Mouse (Mus musculus) stomach, embryonic 14.5 days (tissue): ENCODE data around the gene Gtpbp8. TPM values are rescaled to one million over a fixed set of nuclear protein-coding genes. Genes with fewer than 3 reads are reported as not detected.

ENCODE experiments used
- ATAC-seq: fragments of 200-750 bp; cut with Nextera tagmentation; 2 replicates; pipeline ENCODE4 v1.8.0; 2017; ENCODE audit warnings: low read depth, moderate TSS enrichment; ENCODE audit not compliant: insufficient number of reproducible peaks, insufficient read depth, low FRiP score
- H3K27ac ChIP-seq: fragments of 300-500 bp; sonication (generic); 2 replicates; pipeline ENCODE4 v1.5.1; 2014; ENCODE audit warnings: mild to moderate bottlenecking, low read length, moderate library complexity, mixed read lengths
- H3K27me3 ChIP-seq: fragments of 300-500 bp; sonication (generic); 2 replicates; pipeline ENCODE4 v1.6.1; 2014; ENCODE audit warnings: low read length, control low read depth, mixed read lengths; ENCODE audit not compliant: control insufficient read depth, insufficient read depth
- H3K36me3 ChIP-seq: fragments of 300-500 bp; sonication (generic); 2 replicates; pipeline ENCODE4 v1.6.1; 2014; ENCODE audit warnings: mild to moderate bottlenecking, control low read depth, low read length, moderate library complexity, mixed read lengths; ENCODE audit not compliant: control insufficient read depth, insufficient read depth
- H3K4me1 ChIP-seq: fragments of 300-500 bp; sonication (generic); 2 replicates; pipeline ENCODE4 v1.6.1; 2014; ENCODE audit warnings: low read length, control low read depth, mixed read lengths; ENCODE audit not compliant: control insufficient read depth, insufficient read depth
- H3K4me2 ChIP-seq: fragments of 300-500 bp; sonication (generic); replicated peaks from 2 replicates; pipeline ENCODE4 v1.6.1; 2014; ENCODE audit warnings: low read depth, low read length, control low read depth
- H3K4me3 ChIP-seq: fragments of 300-500 bp; sonication (generic); 2 replicates; pipeline ENCODE4 v1.5.1; 2014; ENCODE audit warnings: low read depth, low read length, control low read depth
- H3K9ac ChIP-seq: fragments of 300-500 bp; sonication (generic); replicated peaks from 2 replicates; pipeline ENCODE4 v1.6.1; 2014; ENCODE audit warnings: low read depth, mild to moderate bottlenecking, control low read depth, low read length, moderate library complexity, mixed read lengths
- H3K9me3 ChIP-seq: fragments of 300-500 bp; sonication (generic); 2 replicates; pipeline ENCODE4 v1.6.1; 2016; ENCODE audit warnings: low read depth, low read length, control low read depth; ENCODE audit not compliant: control insufficient read depth
- WGBS: fragments of 180-500 bp; shearing (Covaris S2); extraction: QIAGEN DNeasy Blood & Tissue Kit; methylation state at CpG from one replicate; pipeline ENCODE4 v1.1.7; 2014; 5-methylcytosine and 5-hydroxymethylcytosine counted together
- polyA plus RNA-seq: library from polyadenylated mRNA; unstranded; fragments of >200 nt; fragmentation: Nextera tagmentation; extraction: Ambion mirVana; gene quantifications from 2 replicates; pipeline ENCODE4 v1.2.1, GENCODE M21; 2014

Gene Gtpbp8
- polyA plus RNA-seq, 1 experiment from 2014 or later = 27.9 TPM

DNA sequence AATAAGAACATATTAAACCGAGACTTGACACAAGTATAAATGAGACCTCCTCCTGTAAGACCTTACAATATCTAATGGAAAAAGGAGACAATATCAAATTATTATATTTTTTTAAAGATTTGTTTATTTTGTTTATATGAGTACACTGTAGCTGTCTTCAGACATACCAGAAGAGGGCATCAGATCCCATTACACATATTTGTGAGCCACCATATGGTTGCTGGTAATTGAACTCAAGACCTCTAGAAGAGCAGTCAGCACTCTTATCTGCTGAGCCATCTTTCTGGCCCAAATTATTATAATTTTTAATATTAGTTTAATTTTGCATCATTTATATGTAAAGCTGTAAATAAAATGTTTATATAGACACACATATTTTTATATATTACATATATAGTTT lies 3.4 kb downstream of the Gtpbp8 start:
- Histone ChIP-seq H3K4me1 (peaks cover 11% of the 10 kb centered on the region), H3K9ac (no peak overlapping the region), H3K36me3 (peaks cover 28% of the 10 kb centered on the region), H3K9me3 (no peaks in the 10 kb centered on the region), H3K27me3 (no peaks in the 10 kb centered on the region), H3K4me2 (no peak overlapping the region), H3K27ac (no peak overlapping the region), H3K4me3 (no peak overlapping the region)
- no peak for ATAC-seq
- 94% methylated on average over 1 of the region's 1 CpGs for WGBS

DNA sequence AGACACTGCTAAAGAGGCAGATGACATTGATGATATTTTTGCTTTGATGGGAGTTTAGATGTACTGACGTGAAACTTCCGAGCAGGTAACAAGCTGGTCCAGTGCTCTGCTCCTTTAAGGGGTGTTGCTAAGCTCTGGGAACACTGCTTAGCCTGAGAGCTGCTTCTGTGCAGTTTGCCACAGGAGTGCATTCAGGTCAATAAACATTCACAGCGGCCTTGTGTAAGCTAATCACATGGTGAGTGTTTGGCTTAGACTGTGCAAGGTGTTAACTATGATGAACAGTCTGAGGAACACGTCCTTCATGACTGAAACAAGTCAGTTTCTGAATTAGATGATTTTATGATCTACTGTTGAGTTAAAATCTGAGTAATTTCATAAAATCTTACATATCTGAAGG lies 10.0 kb downstream of the Gtpbp8 start:
- no peak for ATAC-seq
- H3K9me3 ChIP-seq = no peaks in the 10 kb centered on the region
- no peaks in the 10 kb centered on the region for H3K27me3 ChIP-seq
- no peaks in the 10 kb centered on the region for H3K4me1 ChIP-seq
- no peak overlapping the region for H3K4me2 ChIP-seq
- WGBS = 73% methylated on average over 4 of the region's 4 CpGs
- peaks cover 71% of the 10 kb centered on the region for H3K36me3 ChIP-seq
- H3K27ac ChIP-seq = no peak overlapping the region
- H3K9ac ChIP-seq = no peak overlapping the region
- H3K4me3 ChIP-seq = no peak overlapping the region

- Histone ChIP-seq H3K9me3 (no peaks in the 10 kb centered on the region), H3K27ac (no peak overlapping the region), H3K36me3 (peaks cover 72% of the 10 kb centered on the region), H3K4me2 (no peak overlapping the region), H3K27me3 (no peaks in the 10 kb centered on the region), H3K9ac (no peak overlapping the region), H3K4me1 (no peaks in the 10 kb centered on the region), H3K4me3 (no peak overlapping the region)
- 91% methylated on average over 5 of the region's 5 CpGs for WGBS
- ATAC-seq = no peak
Observed at GRCm38 (mm10) chr16:44735676-44736075, 10.5 kb downstream of the Gtpbp8 start.

GRCm38 (mm10) chr16:44734059-44734458 lies 12.1 kb downstream of the Gtpbp8 start:
- no peaks in the 10 kb centered on the region for H3K4me1 ChIP-seq
- H3K27ac ChIP-seq = no peak overlapping the region
- H3K9me3 ChIP-seq = no peaks in the 10 kb centered on the region
- ATAC-seq = no peak
- peaks cover 76% of the 10 kb centered on the region for H3K36me3 ChIP-seq
- no peak overlapping the region for H3K4me2 ChIP-seq
- no peak overlapping the region for H3K4me3 ChIP-seq
- H3K27me3 ChIP-seq = no peaks in the 10 kb centered on the region
- 83% methylated on average over 3 of the region's 3 CpGs for WGBS
- no peak overlapping the region for H3K9ac ChIP-seq

DNA sequence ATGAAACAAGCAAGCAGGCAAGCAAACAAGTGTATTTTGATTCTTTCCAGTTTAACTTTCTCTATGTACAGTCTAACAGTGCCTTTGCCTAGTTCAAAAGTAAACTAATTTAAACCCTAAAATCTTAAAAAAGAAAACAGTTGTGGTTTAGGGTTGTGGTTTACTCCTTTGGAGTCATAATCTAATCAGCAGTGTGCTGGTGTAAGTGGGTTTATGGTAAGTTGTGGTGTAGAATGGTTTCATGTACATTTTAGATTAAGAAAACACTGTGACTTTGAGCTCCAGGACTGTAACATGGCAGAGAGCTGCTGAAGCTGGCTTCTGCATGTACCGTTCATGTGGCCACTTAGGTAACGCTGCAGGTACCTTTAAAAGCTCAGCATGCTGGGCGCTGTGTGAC lies 18.6 kb downstream of the Gtpbp8 start:
- Histone ChIP-seq H3K4me3 (no peak overlapping the region), H3K9me3 (no peaks in the 10 kb centered on the region), H3K4me2 (no peak overlapping the region), H3K9ac (no peak overlapping the region), H3K27ac (no peak overlapping the region), H3K36me3 (peaks cover 35% of the 10 kb centered on the region), H3K4me1 (peaks cover 14% of the 10 kb centered on the region; the same call in 1 of the 2 replicates), H3K27me3 (no peaks in the 10 kb centered on the region)
- WGBS = 95% methylated on average over 3 of the region's 3 CpGs
- ATAC-seq = no peak

DNA sequence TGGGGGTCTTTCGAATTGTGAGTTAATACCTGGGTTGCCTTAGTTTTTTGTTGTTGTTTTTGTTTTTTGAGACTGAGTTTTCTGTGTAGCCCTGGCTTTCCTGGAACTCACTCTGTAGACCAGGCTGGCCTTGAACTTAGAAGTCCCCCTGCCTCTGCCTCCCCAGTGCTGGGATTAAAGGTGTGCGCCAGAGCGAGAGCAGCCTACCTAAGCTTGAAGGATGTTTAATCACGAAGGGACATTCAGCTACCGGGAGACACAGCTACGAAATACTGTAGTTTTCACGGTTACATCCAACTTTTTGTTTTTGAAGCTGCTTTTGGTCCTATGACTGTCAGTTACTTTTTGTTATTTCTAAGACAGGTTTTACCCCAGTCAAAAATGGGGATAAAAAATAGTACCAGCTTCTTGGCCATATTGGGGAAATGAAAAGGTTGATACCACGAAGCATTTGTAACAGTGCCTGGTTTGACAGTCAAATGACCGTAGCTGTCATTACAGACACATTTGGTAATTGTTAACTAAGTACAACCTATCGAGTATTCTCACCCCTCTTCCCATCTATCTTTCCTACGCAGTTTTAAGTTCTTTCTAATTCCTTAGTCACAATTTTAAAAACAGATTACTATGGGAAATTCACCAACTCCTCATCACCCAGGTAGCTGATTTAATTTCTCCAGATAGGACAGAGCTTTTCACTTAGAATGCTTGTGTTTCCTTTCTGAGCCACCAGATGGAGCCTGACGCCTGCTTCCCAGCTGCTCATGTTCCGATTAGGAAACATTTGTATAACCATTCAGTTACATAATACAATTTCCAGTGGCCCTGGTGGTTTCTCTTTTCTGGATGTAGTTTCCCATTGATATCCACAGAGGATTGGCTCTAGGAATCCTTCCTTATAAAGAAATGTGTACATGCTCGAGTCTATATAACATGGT lies 20.6 kb downstream of the Gtpbp8 start:
- Histone ChIP-seq H3K36me3 (peaks cover 19% of the 10 kb centered on the region; the same call in 1 of the 2 replicates), H3K4me1 (peaks cover 14% of the 10 kb centered on the region; the same call in 1 of the 2 replicates), H3K9me3 (no peaks in the 10 kb centered on the region), H3K4me3 (peak overlapping the region; percentile 52), H3K9ac (peak overlapping the region; percentile 82), H3K4me2 (peak overlapping the region; percentile 72), H3K27me3 (no peaks in the 10 kb centered on the region), H3K27ac (no peak overlapping the region)
- no peak for ATAC-seq
- 44% methylated on average over 14 of the region's 14 CpGs for WGBS

DNA sequence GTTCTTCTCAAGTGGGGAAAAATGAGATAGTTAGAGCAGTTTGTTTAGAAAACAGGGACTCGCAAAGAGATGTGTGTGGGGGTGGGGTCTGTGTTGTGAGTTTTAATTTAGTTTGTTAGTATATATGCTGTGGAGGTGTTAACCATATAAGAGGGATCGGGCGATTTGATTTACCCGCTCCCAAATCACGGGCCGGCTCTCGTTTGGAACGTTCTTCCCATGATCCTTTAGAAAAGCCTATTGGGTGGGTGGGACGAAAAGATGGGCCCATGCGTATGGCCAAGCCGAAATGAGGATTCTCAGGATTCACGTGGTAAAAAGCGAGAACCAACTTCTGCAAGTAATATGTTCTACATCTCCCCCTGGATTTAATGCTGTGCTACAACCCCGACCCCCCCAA lies 21.3 kb downstream of the Gtpbp8 start:
- peak overlapping the region; percentile 82 for H3K9ac ChIP-seq
- peaks cover 14% of the 10 kb centered on the region; the same call in 1 of the 2 replicates for H3K4me1 ChIP-seq
- peak overlapping the region; percentile 52 for H3K4me3 ChIP-seq
- H3K4me2 ChIP-seq = peak overlapping the region; percentile 72
- under 1% methylated on average over 14 of the region's 14 CpGs for WGBS
- peak; percentile 6; the same call in 1 of the 2 replicates for ATAC-seq
- peak overlapping the region; percentile 89 for H3K27ac ChIP-seq
- H3K27me3 ChIP-seq = no peaks in the 10 kb centered on the region
- H3K9me3 ChIP-seq = no peaks in the 10 kb centered on the region
- peaks cover 13% of the 10 kb centered on the region; the same call in 1 of the 2 replicates for H3K36me3 ChIP-seq

DNA sequence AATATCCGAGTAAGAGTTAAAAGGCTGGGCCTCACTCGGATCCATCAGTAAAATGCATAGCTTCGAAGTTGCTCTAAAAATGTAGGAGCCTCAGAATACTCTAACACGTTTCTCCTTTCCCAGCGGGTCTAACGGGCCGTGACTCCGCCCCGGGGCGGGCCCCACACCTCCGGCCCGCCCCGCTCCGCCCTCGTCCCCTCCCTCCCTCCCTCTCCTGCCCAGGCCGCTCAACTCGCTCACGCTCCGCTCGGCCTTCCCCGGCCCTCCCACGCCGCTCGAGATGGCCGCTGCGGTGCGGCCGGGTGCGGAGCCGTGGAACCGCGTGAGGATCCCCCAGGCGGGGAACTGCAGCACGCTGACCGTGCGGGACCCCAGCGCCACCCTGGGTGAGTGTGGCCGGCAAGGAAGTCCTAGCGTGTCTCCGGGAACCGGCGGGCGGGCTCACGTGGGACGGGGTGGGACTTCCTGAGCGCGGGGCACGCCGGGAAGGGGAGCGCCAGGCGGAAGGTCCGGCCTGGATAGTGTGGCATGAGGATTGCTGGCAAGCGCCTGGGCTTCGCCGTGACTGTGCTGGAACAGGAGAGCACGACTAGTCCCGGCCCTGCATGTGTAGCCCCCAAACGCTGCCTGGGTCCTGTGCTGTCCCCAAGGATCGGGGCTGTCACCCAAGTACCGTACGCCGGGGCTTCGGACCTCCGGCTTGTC lies 21.9 kb downstream of the Gtpbp8 start, which contains the start of gene Nepro:
TSS of gene Nepro (plus strand) at position 219 of the 705 bp plus-strand sequence.
- Histone ChIP-seq H3K9me3 (no peaks in the 10 kb centered on the region), H3K4me1 (peaks cover 14% of the 10 kb centered on the region; the same call in 1 of the 2 replicates)

More for the DNA sequence above, 21.9 kb downstream of the Gtpbp8 start, which contains the start of gene Nepro:
- H3K4me3 ChIP-seq = peak within 1 kb of the TSS; percentile 52
- peak within 1 kb of the TSS; percentile 72 for H3K4me2 ChIP-seq
- H3K9ac ChIP-seq = peak within 1 kb of the TSS; percentile 82
- WGBS = under 1% methylated on average over 63 of the region's 64 CpGs
- peak within 1 kb of the TSS; percentile 89 for H3K27ac ChIP-seq
- peaks cover 11% of the 10 kb centered on the region; the same call in 1 of the 2 replicates for H3K36me3 ChIP-seq
- ATAC-seq = peak; percentile 97
- H3K27me3 ChIP-seq = no peaks in the 10 kb centered on the region
